Mouse (Mus musculus) induced T-regulatory cell, adult 2 months (primary cell): ENCODE data around the gene Lrrc3.

Source experiments
- DNase-seq: peaks from one replicate; pipeline ENCODE4 v3.0.0-alpha.2; 2012; ENCODE audit warnings: low read depth

The Lrrc3 gene

DNA sequence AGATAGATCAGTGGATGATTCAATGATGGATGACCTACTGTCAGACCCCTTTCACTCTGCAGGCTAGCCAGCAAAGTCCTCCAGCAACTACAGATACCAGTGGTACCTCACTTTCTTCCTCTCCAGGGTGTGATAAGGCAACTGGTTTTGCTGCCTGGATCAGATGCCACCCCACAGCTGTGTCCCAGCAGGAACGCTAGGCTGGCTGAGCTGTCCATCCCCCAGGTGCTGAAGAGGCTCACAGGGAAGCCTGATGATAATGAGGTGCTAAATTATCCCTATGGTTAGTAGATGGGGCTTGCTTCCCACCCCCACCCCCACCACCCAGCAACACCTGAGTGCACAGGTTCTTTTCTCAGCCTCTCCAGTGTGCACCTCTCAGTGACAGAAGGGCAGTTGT, 34.8 kb downstream of the Lrrc3 start:
- no peak for DNase-seq

DNA sequence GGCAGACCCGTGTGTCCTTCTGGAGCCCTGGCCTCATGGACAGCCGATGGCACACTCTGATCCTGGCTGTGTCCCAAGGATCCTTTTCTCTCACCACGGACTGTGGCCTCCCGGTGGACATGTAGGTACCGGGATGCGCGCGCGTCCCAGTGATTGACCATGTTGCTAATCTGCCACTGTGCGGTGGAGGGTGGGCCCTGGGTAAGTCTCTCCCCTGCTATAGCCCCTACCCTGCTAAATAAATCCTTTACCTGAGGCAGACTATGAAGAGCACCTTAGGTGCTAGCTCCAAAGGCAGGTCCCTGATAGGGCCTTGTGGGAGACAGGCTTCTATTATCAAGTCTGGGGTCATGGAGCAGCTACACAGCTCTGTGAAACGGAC, 37.6 kb downstream of the Lrrc3 start:
- no peak for DNase-seq

DNA sequence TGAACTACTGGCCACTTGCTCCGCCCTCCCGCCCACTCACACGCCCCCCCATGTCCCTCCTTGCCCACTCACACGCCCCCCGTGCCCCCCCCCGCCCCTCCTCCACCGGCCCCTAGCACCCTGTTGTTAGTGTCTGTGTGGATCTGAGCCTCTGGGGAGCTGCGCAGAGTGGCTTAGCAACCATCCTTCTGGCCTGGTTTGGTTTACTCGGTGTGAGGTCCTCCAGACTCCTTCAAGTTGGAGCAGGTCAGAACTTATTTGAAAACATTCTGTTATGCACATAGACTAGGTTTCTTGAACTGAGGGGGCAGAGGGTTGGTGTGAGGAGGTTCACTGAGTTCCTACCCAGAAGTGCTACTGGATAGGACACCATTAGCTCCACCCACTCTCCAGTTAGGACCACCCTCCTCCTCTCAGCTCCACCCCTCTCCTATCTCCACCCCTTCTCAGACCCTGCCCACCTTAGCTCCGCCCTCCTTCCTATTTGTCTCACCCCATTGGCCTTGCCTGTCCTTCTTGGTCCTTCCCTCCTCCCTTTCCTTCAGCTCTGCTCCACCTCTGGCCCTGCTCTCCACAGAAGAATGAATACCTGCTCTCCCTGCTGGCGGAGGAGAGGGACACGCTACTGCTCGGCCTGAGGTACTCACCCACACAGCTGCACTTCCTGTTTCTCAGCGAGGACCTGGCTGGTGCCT, 38.1 kb downstream of the Lrrc3 start:
- DNase-seq, result peak; percentile 75

DNA sequence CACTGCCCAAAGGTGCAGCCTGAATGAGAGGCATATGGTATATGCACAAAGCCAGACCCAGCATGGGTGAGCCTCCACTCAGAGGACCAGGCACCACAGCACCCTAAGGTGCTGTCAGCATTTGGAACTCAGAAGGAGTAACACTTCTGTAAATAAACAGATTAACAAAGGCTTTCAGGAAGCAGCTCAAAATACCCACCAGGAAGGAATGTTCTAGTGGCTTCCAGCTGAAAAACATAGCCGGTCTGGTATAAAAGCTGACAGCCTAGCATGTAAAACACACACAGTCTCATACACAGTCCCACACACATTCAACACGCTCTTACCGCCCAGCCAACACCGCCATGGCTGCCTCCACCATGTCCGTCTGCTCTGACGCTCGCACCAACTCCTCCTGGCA, 40.7 kb downstream of the Lrrc3 start, which contains the start of gene Gm3285:
Gm3285 (plus strand) TSS at position 301 of the 400 bp plus-strand sequence.
- no peak for DNase-seq

DNA sequence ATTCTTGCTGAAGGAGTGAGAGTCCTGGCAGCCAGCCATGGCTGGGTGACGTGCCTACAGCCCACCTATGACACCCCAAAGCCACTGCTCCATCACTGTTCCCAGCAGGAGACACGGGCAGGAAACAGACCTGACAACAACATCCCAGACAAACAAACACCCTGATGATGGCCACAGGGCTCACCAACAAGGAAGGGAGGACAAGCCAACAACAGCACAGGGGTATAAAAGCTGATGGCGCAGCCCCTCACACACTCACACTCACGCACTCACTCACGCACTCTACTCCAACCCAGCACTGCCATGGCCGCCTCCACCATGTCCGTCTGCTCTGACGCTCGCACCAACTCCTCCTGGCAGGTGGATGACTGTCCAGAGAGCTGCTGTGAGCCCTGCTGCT, 49.8 kb downstream of the Lrrc3 start, which contains the start of gene Gm10318:
Gm10318 (plus strand) TSS at position 301 of the 400 bp plus-strand sequence.
- no peak for DNase-seq
